Mouse (Mus musculus) ES-E14 (cell line): ENCODE data around the gene Spata13.

Source experiments
- CHD2 ChIP-seq: IDR thresholded peaks from 2 replicates; pipeline ENCODE4 v1.6.1; 2014; ENCODE audit warnings: mild to moderate bottlenecking, low read depth, low read length, inconsistent platforms
- HCFC1 ChIP-seq: IDR thresholded peaks from 2 replicates; pipeline ENCODE4 v1.6.1; 2012; ENCODE audit warnings: low read length, inconsistent platforms, borderline replicate concordance; ENCODE audit not compliant: insufficient read depth
- MAFK ChIP-seq: IDR thresholded peaks from 2 replicates; pipeline ENCODE4 v1.6.1; 2014; ENCODE audit warnings: mild to moderate bottlenecking, low read depth, low read length, inconsistent platforms; ENCODE audit not compliant: insufficient read depth
- ZC3H11A ChIP-seq: IDR thresholded peaks from 2 replicates; pipeline ENCODE4 v1.6.1; 2012; ENCODE audit warnings: low read depth, mild to moderate bottlenecking, inconsistent platforms, low read length, borderline replicate concordance
- ZNF384 ChIP-seq: IDR thresholded peaks from 2 replicates; pipeline ENCODE4 v1.6.1; 2012; ENCODE audit warnings: low read depth, low read length, inconsistent platforms

GRCm38 (mm10) chr14:60599044-60599443 lies 34.8 kb upstream of the Spata13 start:
- TF ChIP-seq CHD2 (no peak), ZNF384 (no peak), ZC3H11A (no peak), HCFC1 (no peak), MAFK (no peak)
